Mouse (Mus musculus) limb, embryonic 14.5 days (tissue): ENCODE data around the gene Nipsnap3b. TPM values are rescaled to one million over a fixed set of nuclear protein-coding genes. Genes with fewer than 3 reads are reported as not detected.

Experiments used
- ATAC-seq: fragments of 200-750 bp; cut with Nextera tagmentation; 2 replicates; pipeline ENCODE4 v1.8.0; 2017; ENCODE audit warnings: low read depth, moderate number of reproducible peaks, moderate TSS enrichment; ENCODE audit not compliant: low FRiP score
- DNase-seq: peaks from one replicate; pipeline ENCODE4 v3.0.0-alpha.2; 2015; ENCODE audit warnings: low spot score
- H3K27ac ChIP-seq: fragments of 300-500 bp; sonication (generic); replicated peaks from 2 replicates; pipeline ENCODE4 v1.5.1; 2014; ENCODE audit warnings: low read depth, mild to moderate bottlenecking, low read length, moderate library complexity, mixed read lengths
- H3K27me3 ChIP-seq: fragments of 300-500 bp; sonication (generic); 2 replicates; pipeline ENCODE4 v1.6.1; 2014; ENCODE audit warnings: low read length, mixed read lengths; ENCODE audit not compliant: control insufficient read depth, insufficient read depth
- H3K36me3 ChIP-seq: fragments of 300-500 bp; sonication (generic); 2 replicates; pipeline ENCODE4 v1.6.1; 2014; ENCODE audit warnings: mild to moderate bottlenecking, low read length, moderate library complexity, mixed read lengths; ENCODE audit not compliant: control insufficient read depth, insufficient read depth
- H3K4me1 ChIP-seq: fragments of 300-500 bp; sonication (generic); 2 replicates; pipeline ENCODE4 v1.6.1; 2014; ENCODE audit warnings: antibody characterized with exemption, low read length, mixed read lengths; ENCODE audit not compliant: control insufficient read depth, insufficient read depth
- H3K4me2 ChIP-seq: fragments of 300-500 bp; sonication (generic); replicated peaks from 2 replicates; pipeline ENCODE4 v1.6.1; 2014; ENCODE audit warnings: low read depth, mild to moderate bottlenecking, low read length, moderate library complexity; ENCODE audit not compliant: severe bottlenecking
- H3K4me3 ChIP-seq: fragments of 300-500 bp; sonication (generic); replicated peaks from 2 replicates; pipeline ENCODE4 v1.5.1; 2014; ENCODE audit warnings: low read length
- H3K9ac ChIP-seq: fragments of 300-500 bp; sonication (generic); 2 replicates; pipeline ENCODE4 v1.6.1; 2014; ENCODE audit warnings: mild to moderate bottlenecking, low read depth, low read length, moderate library complexity; ENCODE audit not compliant: severe bottlenecking
- H3K9me3 ChIP-seq: fragments of 300-500 bp; sonication (generic); 2 replicates; pipeline ENCODE4 v1.6.1; 2016; ENCODE audit warnings: low read length; ENCODE audit not compliant: control insufficient read depth
- POLR2A ChIP-seq: fragments of 200-500 bp; IDR thresholded peaks from 2 replicates; pipeline ENCODE4 v1.8.0; 2012; ENCODE audit warnings: inconsistent platforms, mild to moderate bottlenecking, moderate library complexity, borderline replicate concordance; ENCODE audit not compliant: insufficient read depth, insufficient read length; ENCODE audit errors: extremely low read depth
- WGBS: fragments of 180-500 bp; shearing (Covaris S2); extraction: QIAGEN DNeasy Blood & Tissue Kit; methylation state at CpG from one replicate; pipeline ENCODE4 v1.1.7; 2014; 5-methylcytosine and 5-hydroxymethylcytosine counted together
- polyA plus RNA-seq, 2 experiments: library from polyadenylated mRNA; depleted of rRNA in 1 of 2; stranded (reverse) in 1 of 2; unstranded in 1 of 2; fragments of >200 nt; fragmentation: Nextera tagmentation in 1 of 2; extraction: Ambion mirVana in 1 of 2; gene quantifications; 2 replicates each; pipeline versions ENCODE4 v1.2.1 to v1.2.3; 2012 to 2014

Gene Nipsnap3b
- polyA plus RNA-seq, 2 experiments, result 28.0 to 51.6 TPM

DNA sequence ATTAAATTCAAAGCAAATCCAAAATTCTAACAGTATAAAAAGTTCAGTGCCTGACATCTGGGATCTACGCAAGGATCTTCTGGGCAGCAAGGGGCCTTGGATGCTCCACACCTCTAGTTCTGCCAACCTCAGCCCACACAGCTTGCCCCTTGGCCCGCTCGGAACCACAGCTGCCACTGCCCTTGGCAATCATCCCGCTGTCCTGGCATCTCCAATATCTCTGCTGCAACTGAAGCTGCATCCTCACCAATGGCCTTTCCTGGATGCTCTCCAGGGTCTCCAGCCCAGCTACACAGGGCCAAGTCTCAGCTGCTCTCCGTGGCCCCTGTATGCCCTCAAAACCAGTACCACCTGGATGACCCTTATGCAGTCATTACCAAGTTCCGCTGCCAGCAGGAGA, 12.2 kb upstream of the Nipsnap3b start:
- Histone ChIP-seq H3K36me3 (no peaks in the 10 kb centered on the region), H3K9ac (no peak overlapping the region), H3K4me1 (no peaks in the 10 kb centered on the region), H3K27me3 (no peaks in the 10 kb centered on the region), H3K9me3 (no peaks in the 10 kb centered on the region), H3K4me2 (no peak overlapping the region), H3K4me3 (no peak overlapping the region), H3K27ac (no peak overlapping the region)
- no peak for DNase-seq
- TF ChIP-seq POLR2A, result no peak
- 93% methylated on average over 6 of the region's 6 CpGs for WGBS
- ATAC-seq, result no peak

DNA sequence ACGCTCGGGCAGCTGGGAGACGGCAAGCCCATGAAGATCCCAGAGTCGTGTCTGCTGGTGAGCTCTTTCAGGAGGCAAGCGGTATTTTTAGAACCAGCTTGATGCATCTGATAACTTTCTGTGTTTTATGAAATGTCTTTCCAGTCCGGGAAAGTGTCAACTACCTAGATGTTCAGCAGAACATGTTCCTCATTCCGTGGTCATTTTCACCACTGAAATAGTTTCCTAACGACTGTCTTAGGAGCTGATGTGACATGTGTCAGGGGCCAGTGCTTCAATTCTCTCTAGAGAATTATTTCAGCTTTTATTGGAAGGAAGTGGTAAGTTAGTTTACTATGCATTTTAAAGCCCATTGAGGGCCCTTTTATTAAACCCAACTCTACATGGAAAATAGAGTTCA, 11.5 kb upstream of the Nipsnap3b start:
- Histone ChIP-seq H3K4me1 (no peaks in the 10 kb centered on the region), H3K27ac (no peak overlapping the region), H3K4me3 (no peak overlapping the region), H3K36me3 (no peaks in the 10 kb centered on the region), H3K9me3 (no peaks in the 10 kb centered on the region), H3K4me2 (no peak overlapping the region), H3K9ac (no peak overlapping the region), H3K27me3 (no peaks in the 10 kb centered on the region)
- 71% methylated on average over 8 of the region's 8 CpGs for WGBS
- no peak for DNase-seq
- TF ChIP-seq POLR2A, result no peak
- ATAC-seq, result no peak

DNA sequence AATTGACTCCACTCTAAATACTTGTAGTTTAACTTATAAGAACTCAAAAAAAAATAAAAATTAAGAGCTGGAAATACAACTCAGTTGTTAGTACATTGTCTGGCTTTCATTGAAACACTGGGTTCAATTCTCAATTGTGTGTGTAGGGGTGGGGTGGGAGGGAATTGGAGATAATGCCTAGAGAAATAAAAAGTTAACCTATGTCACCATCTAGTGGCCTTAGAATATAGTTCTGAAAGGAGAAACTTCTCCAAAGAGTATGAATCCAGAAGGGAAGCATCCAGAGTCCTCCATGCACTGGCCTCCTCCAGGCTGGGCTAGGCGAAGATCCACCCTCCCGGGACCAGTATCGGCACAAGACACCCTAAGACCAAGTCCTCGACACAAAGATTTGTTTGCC, 2.5 kb upstream of the Nipsnap3b start:
- TF ChIP-seq POLR2A, result no peak
- Histone ChIP-seq H3K4me3 (no peak overlapping the region), H3K9ac (no peak overlapping the region), H3K4me1 (0 out of 2 replicates have a peak, but pooled peaks cover 3% of the 10 kb centered on the region), H3K4me2 (no peak overlapping the region), H3K27ac (no peak overlapping the region), H3K27me3 (no peaks in the 10 kb centered on the region), H3K9me3 (no peaks in the 10 kb centered on the region), H3K36me3 (no peaks in the 10 kb centered on the region)
- WGBS, result 70% methylated on average over 4 of the region's 4 CpGs
- DNase-seq (peak; percentile 45), ATAC-seq (no peak)

DNA sequence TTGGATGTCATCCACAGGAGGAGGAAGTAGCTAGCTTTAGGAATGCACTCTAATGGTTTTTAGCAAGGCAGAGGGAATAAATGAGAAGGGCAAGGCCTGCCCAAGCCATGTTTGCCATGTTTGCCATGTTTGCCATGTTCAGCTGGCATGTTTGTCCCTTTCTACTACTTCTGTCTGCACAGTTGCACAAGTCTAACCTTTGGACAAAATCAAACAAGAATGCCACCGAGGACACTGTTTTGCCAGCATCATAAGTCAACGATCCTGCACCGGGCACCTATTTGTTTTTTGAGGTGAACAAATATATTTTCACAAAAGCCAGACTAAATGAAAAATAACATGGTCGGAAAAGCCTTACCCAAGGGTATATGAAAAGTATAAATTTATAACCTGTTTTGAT, 1.8 kb upstream of the Nipsnap3b start:
- 91% methylated on average over 4 of the region's 4 CpGs for WGBS
- no peak for TF ChIP-seq POLR2A
- ATAC-seq (no peak), DNase-seq (no peak)
- H3K36me3 ChIP-seq, result no peaks in the 10 kb centered on the region
- H3K4me1 ChIP-seq, result 0 out of 2 replicates have a peak, but pooled peaks cover 3% of the 10 kb centered on the region
- no peak overlapping the region for H3K4me3 ChIP-seq
- no peak overlapping the region for H3K27ac ChIP-seq
- no peaks in the 10 kb centered on the region for H3K9me3 ChIP-seq
- no peaks in the 10 kb centered on the region for H3K27me3 ChIP-seq
- no peak overlapping the region for H3K9ac ChIP-seq
- no peak overlapping the region for H3K4me2 ChIP-seq

DNA sequence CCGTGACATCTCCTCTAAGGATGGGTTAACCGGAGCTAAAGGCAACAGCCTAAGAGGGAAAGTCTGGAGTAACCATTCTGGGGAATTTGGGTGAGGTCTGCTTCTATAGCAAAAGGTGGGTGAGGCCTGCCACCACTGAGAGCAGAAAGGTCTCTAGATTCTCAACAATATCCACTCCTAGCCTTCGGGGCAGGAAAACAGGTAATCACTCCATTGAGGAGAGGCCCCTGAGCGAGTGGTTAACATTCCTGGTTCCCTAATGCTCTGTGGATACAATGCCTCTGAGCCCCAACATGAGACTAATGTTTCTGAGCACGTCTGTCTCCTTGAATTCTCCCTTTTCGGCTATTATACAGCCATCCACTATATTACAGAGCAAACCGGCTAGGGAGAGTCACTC, 2.7 kb downstream of the Nipsnap3b start:
- 0 out of 2 replicates have a peak, but pooled peaks cover 3% of the 10 kb centered on the region for H3K4me1 ChIP-seq
- no peak for TF ChIP-seq POLR2A
- H3K9me3 ChIP-seq, result peaks cover 4% of the 10 kb centered on the region; the same call in 1 of the 2 replicates
- no peak for ATAC-seq
- H3K27ac ChIP-seq, result no peak overlapping the region
- peaks cover 27% of the 10 kb centered on the region for H3K36me3 ChIP-seq
- no peak overlapping the region for H3K4me3 ChIP-seq
- DNase-seq, result no peak
- H3K27me3 ChIP-seq, result no peaks in the 10 kb centered on the region
- H3K4me2 ChIP-seq, result no peak overlapping the region
- no peak overlapping the region for H3K9ac ChIP-seq
- WGBS, result 90% methylated on average over 7 of the region's 7 CpGs

DNA sequence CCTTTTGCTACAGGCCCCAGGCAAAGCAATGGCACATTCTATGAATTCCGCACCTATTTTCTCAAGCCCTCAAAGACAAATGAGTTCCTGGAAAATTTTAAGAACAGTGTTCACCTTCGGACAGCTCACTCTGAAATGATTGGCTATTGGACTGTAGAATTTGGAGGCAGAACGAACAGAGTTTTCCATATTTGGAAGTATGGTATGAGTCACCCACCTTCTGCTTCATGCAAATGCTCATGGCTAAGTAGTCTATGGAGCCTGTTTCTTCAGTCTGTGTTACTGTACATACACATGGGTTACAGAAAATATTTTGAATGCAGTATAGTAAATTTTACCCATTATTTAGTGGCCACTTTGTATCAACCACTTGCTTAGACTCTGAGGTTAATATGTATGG, 3.3 kb downstream of the Nipsnap3b start:
- H3K27ac ChIP-seq, result no peak overlapping the region
- peaks cover 4% of the 10 kb centered on the region; the same call in 1 of the 2 replicates for H3K9me3 ChIP-seq
- H3K4me3 ChIP-seq, result no peak overlapping the region
- H3K4me1 ChIP-seq, result 0 out of 2 replicates have a peak, but pooled peaks cover 3% of the 10 kb centered on the region
- no peak for ATAC-seq
- peaks cover 31% of the 10 kb centered on the region for H3K36me3 ChIP-seq
- no peak for DNase-seq
- H3K9ac ChIP-seq, result no peak overlapping the region
- no peaks in the 10 kb centered on the region for H3K27me3 ChIP-seq
- 91% methylated on average over 3 of the region's 3 CpGs for WGBS
- TF ChIP-seq POLR2A, result no peak
- no peak overlapping the region for H3K4me2 ChIP-seq
